Mouse (Mus musculus): Measurements from ENCODE around the gene Polr3a. TPM values are rescaled to one million over a fixed set of nuclear protein-coding genes. Genes with fewer than 3 reads are reported as not detected.
A peak's percentile ranks its signal among the peaks of the same experiment; 100 is the strongest.
"Not testable (repeated sequence)": the region's sequence is repeated elsewhere in the genome, so short reads cannot be mapped to it uniquely, and the experiment has no call there.

Gene Polr3a
- total RNA-seq, 4 experiments from 2014 or later: 18.7 to 27.7 (median 24.1) TPM

DNA sequence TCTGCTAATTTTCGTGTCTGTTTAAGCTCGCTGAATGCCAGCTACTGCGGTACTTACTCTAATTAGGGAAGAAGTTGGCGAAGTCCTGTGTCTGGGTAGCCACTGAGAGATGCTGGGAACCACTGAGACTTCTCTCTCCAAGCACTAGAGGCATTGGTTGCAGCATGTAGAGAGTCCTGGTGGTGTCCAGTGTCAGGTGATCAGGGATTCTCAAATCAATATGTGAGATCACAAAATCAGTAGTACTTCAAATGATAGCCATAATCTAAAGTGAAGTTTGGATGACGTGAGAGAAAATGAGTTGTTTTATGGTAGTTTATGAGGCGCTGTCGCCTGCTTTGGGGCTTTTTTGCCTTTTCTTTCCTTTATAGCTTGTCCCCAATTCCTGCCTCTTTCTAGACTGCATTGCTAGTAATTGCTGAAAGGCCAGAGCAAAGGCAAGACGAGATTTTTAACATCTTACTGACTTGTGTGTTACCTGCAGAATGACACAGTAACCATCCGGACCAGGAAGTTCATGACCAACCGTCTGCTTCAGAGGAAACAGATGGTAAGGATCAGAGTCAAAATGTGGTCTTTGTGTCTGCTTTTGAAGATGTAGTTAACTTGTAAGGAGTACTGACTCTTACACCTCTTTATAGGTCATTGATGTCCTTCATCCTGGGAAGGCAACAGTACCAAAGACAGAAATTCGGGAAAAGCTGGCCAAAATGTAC is 4.6 kb upstream of the Polr3a start:
- DNase-seq: no peak

GRCm38 (mm10) chr14:24490468-24491265 is 3.8 kb upstream of the Polr3a start:
- DNase-seq: peak; percentile 95

DNA sequence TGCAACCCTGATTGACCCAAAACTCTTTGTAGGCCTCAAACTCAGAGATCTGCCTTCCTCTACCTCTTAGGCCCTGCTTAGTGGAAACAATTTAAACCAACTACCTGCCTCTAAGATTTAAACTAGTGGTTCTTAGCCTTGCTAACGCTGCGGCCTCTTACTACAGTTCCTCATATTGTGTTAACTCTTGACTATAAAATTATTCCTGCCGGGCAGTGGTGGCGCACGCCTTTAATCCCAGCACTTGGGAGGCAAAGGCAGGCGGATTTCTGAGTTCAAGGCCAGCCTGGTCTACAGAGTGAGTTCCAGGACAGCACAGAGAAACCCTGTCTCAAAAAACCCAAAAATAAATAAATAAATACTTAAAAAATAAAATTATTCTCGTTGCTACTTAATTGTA is 2.9 kb upstream of the Polr3a start:
- DNase-seq: not testable (repeated sequence)

DNA sequence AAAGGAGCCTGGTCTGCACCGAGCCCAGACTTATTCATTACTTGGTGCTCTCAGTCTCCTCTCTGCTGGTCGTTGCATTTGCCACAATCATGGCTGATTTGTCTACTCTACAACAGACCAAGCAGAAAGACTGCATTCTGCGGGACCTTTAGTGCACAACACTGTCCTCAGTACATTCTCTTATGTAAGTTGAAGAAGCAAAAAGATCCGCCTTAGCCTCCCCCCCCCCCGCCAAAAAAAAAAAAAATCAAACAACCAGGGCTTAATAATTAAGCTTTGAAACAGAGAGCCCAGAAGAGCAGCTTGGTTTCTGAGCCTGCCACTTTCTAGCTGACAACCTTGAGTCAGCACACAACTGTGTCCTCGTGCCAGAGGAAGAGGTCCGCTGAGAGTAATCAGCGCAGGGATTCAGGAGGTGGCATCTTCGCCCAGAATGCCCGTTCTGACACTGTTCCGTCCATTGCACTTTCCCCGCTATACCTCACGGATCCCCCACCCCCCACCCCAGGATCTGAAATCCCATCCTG is 554 bp downstream of the Polr3a start:
- no peak for DNase-seq

- no peak for DNase-seq
These were observed 18.1 kb downstream of the Polr3a start for GRCm38 (mm10) chr14:24468806-24469205.

DNA sequence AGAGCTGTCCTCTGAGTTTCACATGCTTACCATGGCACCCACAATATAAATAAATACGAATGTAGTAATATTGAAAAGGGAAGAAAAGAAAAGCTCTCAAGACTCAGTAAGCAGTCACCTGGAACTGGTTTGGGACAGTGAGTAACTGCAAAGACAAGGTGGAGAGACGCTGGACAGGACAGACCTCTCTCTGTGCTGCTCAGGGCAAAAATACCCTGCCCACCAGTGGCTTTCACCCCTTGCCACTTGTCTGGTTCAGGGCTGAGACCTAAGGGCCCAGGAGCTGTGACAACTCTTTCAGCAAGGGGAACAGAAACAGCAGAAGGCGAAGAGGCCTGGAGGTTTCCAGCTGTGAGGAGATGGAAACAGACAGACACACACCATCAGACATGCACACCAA is 28.7 kb downstream of the Polr3a start:
- DNase-seq: no peak

DNA sequence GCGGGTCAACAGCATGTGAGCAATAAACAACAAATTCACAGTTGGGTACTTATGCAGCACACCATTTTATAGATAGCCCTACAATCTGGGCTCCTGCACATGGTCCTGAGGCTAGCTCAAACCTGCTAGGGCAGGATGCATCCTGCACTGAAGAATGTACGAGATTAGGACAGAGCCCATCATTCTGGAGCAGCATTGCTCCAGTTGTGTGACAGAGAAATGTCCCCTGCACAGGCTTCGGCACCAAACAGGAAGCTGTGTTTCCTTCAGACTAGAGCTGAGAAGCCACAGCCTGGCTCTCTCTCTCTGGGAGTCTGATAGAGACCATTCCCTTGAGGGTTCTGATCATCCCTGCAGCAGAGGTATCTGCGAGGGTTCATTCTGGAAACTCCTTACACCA is 43.3 kb downstream of the Polr3a start:
- DNase-seq: not testable (repeated sequence)

Other genes with a start within 250 kb of the Polr3a start
- gene Dlg5, start 241.1 kb downstream of the Polr3a start, total RNA-seq (2022): 10 to 100 TPM; 49.9 to 76.1 (median 55.6) TPM
- gene E330034G19Rik, start 193.8 kb downstream of the Polr3a start, total RNA-seq (2022): not detected
- 1,000 to 10,000 TPM; 1,357 to 1,834 (median 1,655) TPM for gene Rps24, start 67 bp upstream of the Polr3a start, total RNA-seq (2022)

Data from adrenal gland, adult 8-10 months (tissue).